Mouse (Mus musculus) cortical plate, adult 2 months (tissue): ENCODE measurements around the gene Stac3.

Source experiments
- CTCF ChIP-seq: fragments of 200-500 bp; IDR thresholded peaks from 2 replicates; pipeline ENCODE4 v1.5.1; 2011; ENCODE audit warnings: mild to moderate bottlenecking, control low read depth, low read length; ENCODE audit not compliant: insufficient read depth; ENCODE audit errors: extremely low read depth
- POLR2A ChIP-seq: fragments of 200-500 bp; IDR thresholded peaks from 2 replicates; pipeline ENCODE4 v1.6.1; 2011; ENCODE audit warnings: mild to moderate bottlenecking, low read length, control low read depth; ENCODE audit not compliant: insufficient read depth; ENCODE audit errors: extremely low read depth

GRCm38 (mm10) chr10:127549892-127550291 is 48.4 kb downstream of the Stac3 start:
- no peak for TF ChIP-seq POLR2A
- no peak for TF ChIP-seq CTCF
